Mouse (Mus musculus): ENCODE measurements around the gene Irs2. TPM values are rescaled to one million over a fixed set of nuclear protein-coding genes. Genes with fewer than 3 reads are reported as not detected.

Gene Irs2
- polyA plus RNA-seq, 1 experiment from 2014 or later: 6.8 TPM

- WGBS: 21% methylated on average over 6 of the region's 6 CpGs
- no peak for ATAC-seq (replicated peaks; ENCODE audit: insufficient number of reproducible peaks, low FRiP score, low TSS enrichment, low read depth)
- H3K27ac ChIP-seq (replicated peaks; ENCODE audit: low read depth, low read length): no peak overlapping the region
These were observed 68.4 kb downstream of the Irs2 start for GRCm38 (mm10) chr8:10939883-10940282.

GRCm38 (mm10) chr8:10939210-10939782, 69.0 kb downstream of the Irs2 start:
- WGBS: 37% methylated on average over 3 of the region's 3 CpGs

More at GRCm38 (mm10) chr8:10939883-10940282, 68.4 kb downstream of the Irs2 start:
- Histone ChIP-seq H3K4me2 (ENCODE audit: low read depth, low read length) (no peak overlapping the region), H3K4me1 (ENCODE audit: control insufficient read depth, insufficient read depth, low read length) (no peaks in the 10 kb centered on the region; the same call in 1 of the 2 replicates), H3K36me3 (replicated peaks; ENCODE audit: control insufficient read depth, insufficient read depth, low read depth, low read length) (no peaks in the 10 kb centered on the region), H3K9ac (replicated peaks; ENCODE audit: low read length) (no peak overlapping the region), H3K27me3 (ENCODE audit: control insufficient read depth, insufficient read depth, low read length) (no peaks in the 10 kb centered on the region), H3K4me3 (ENCODE audit: low read depth, low read length) (no peak overlapping the region), H3K9me3 (replicated peaks; ENCODE audit: control insufficient read depth, low read length) (no peaks in the 10 kb centered on the region)
- no peak for DNase-seq (ENCODE audit: low spot score)

GRCm38 (mm10) chr8:10938284-10938683, 70.0 kb downstream of the Irs2 start:
- no peak overlapping the region for H3K4me2 ChIP-seq (ENCODE audit: low read depth, low read length)
- H3K27me3 ChIP-seq (ENCODE audit: control insufficient read depth, insufficient read depth, low read length): no peaks in the 10 kb centered on the region
- H3K9me3 ChIP-seq (replicated peaks; ENCODE audit: control insufficient read depth, low read length): no peaks in the 10 kb centered on the region
- H3K4me3 ChIP-seq (ENCODE audit: low read depth, low read length): no peak overlapping the region
- ATAC-seq (replicated peaks; ENCODE audit: insufficient number of reproducible peaks, low FRiP score, low TSS enrichment, low read depth): no peak
- no peak overlapping the region for H3K27ac ChIP-seq (replicated peaks; ENCODE audit: low read depth, low read length)
- H3K9ac ChIP-seq (replicated peaks; ENCODE audit: low read length): no peak overlapping the region
- WGBS: 84% methylated on average over 6 of the region's 6 CpGs
- H3K4me1 ChIP-seq (ENCODE audit: control insufficient read depth, insufficient read depth, low read length): no peaks in the 10 kb centered on the region; the same call in 1 of the 2 replicates
- no peak for DNase-seq (ENCODE audit: low spot score)
- H3K36me3 ChIP-seq (replicated peaks; ENCODE audit: control insufficient read depth, insufficient read depth, low read depth, low read length): no peaks in the 10 kb centered on the region

More at GRCm38 (mm10) chr8:10939210-10939782, 69.0 kb downstream of the Irs2 start:
- Histone ChIP-seq H3K4me2 (ENCODE audit: low read depth, low read length) (no peak overlapping the region), H3K27me3 (ENCODE audit: control insufficient read depth, insufficient read depth, low read length) (no peaks in the 10 kb centered on the region), H3K27ac (replicated peaks; ENCODE audit: low read depth, low read length) (no peak overlapping the region), H3K9ac (replicated peaks; ENCODE audit: low read length) (no peak overlapping the region), H3K9me3 (replicated peaks; ENCODE audit: control insufficient read depth, low read length) (no peaks in the 10 kb centered on the region), H3K4me3 (ENCODE audit: low read depth, low read length) (no peak overlapping the region), H3K4me1 (ENCODE audit: control insufficient read depth, insufficient read depth, low read length) (no peaks in the 10 kb centered on the region; the same call in 1 of the 2 replicates), H3K36me3 (replicated peaks; ENCODE audit: control insufficient read depth, insufficient read depth, low read depth, low read length) (no peaks in the 10 kb centered on the region)
- DNase-seq (ENCODE audit: low spot score): no peak
- ATAC-seq (replicated peaks; ENCODE audit: insufficient number of reproducible peaks, low FRiP score, low TSS enrichment, low read depth): no peak

GRCm38 (mm10) chr8:10936646-10937045, 71.6 kb downstream of the Irs2 start:
- no peak overlapping the region for H3K4me2 ChIP-seq (ENCODE audit: low read depth, low read length)
- H3K9me3 ChIP-seq (replicated peaks; ENCODE audit: control insufficient read depth, low read length): no peaks in the 10 kb centered on the region
- no peaks in the 10 kb centered on the region for H3K27me3 ChIP-seq (ENCODE audit: control insufficient read depth, insufficient read depth, low read length)
- no peak for DNase-seq (ENCODE audit: low spot score)
- H3K36me3 ChIP-seq (replicated peaks; ENCODE audit: control insufficient read depth, insufficient read depth, low read depth, low read length): no peaks in the 10 kb centered on the region
- H3K27ac ChIP-seq (replicated peaks; ENCODE audit: low read depth, low read length): no peak overlapping the region
- no peak overlapping the region for H3K9ac ChIP-seq (replicated peaks; ENCODE audit: low read length)
- no peak overlapping the region for H3K4me3 ChIP-seq (ENCODE audit: low read depth, low read length)
- ATAC-seq (replicated peaks; ENCODE audit: insufficient number of reproducible peaks, low FRiP score, low TSS enrichment, low read depth): no peak
- WGBS: 77% methylated on average over 9 of the region's 9 CpGs
- no peaks in the 10 kb centered on the region; the same call in 1 of the 2 replicates for H3K4me1 ChIP-seq (ENCODE audit: control insufficient read depth, insufficient read depth, low read length)

- no peak overlapping the region for H3K27ac ChIP-seq (replicated peaks; ENCODE audit: low read depth, low read length)
- no peaks in the 10 kb centered on the region for H3K36me3 ChIP-seq (replicated peaks; ENCODE audit: control insufficient read depth, insufficient read depth, low read depth, low read length)
- WGBS: 73% methylated on average over 8 of the region's 8 CpGs
- DNase-seq (ENCODE audit: low spot score) (no peak), ATAC-seq (replicated peaks; ENCODE audit: insufficient number of reproducible peaks, low FRiP score, low TSS enrichment, low read depth) (no peak)
- no peak overlapping the region for H3K9ac ChIP-seq (replicated peaks; ENCODE audit: low read length)
- no peaks in the 10 kb centered on the region for H3K9me3 ChIP-seq (replicated peaks; ENCODE audit: control insufficient read depth, low read length)
- H3K4me2 ChIP-seq (ENCODE audit: low read depth, low read length): no peak overlapping the region
- H3K27me3 ChIP-seq (ENCODE audit: control insufficient read depth, insufficient read depth, low read length): no peaks in the 10 kb centered on the region; the same call in 1 of the 2 replicates
- H3K4me1 ChIP-seq (ENCODE audit: control insufficient read depth, insufficient read depth, low read length): no peaks in the 10 kb centered on the region; the same call in 1 of the 2 replicates
- no peak overlapping the region for H3K4me3 ChIP-seq (ENCODE audit: low read depth, low read length)
These were observed 73.0 kb downstream of the Irs2 start for GRCm38 (mm10) chr8:10935231-10935630.
